Mouse (Mus musculus) brain, adult 10 weeks (tissue): Measurements from ENCODE around the gene Adamts10. TPM values are rescaled to one million over a fixed set of nuclear protein-coding genes. Genes with fewer than 3 reads are reported as not detected.

Experiments
- polyA plus RNA-seq: library from polyadenylated mRNA; stranded (reverse); fragments of 350-450 nt; fragmentation: Illumina TruSeq; extraction: RNeasy Lipid Tissue Mini Kit (QIAGEN cat#74804); gene quantifications from one replicate; pipeline ENCODE4 v1.2.3, GENCODE M21; 2015; ENCODE audit warnings: low read depth, low replicate concordance

Gene Adamts10
- polyA plus RNA-seq: 24.4 TPM

DNA sequence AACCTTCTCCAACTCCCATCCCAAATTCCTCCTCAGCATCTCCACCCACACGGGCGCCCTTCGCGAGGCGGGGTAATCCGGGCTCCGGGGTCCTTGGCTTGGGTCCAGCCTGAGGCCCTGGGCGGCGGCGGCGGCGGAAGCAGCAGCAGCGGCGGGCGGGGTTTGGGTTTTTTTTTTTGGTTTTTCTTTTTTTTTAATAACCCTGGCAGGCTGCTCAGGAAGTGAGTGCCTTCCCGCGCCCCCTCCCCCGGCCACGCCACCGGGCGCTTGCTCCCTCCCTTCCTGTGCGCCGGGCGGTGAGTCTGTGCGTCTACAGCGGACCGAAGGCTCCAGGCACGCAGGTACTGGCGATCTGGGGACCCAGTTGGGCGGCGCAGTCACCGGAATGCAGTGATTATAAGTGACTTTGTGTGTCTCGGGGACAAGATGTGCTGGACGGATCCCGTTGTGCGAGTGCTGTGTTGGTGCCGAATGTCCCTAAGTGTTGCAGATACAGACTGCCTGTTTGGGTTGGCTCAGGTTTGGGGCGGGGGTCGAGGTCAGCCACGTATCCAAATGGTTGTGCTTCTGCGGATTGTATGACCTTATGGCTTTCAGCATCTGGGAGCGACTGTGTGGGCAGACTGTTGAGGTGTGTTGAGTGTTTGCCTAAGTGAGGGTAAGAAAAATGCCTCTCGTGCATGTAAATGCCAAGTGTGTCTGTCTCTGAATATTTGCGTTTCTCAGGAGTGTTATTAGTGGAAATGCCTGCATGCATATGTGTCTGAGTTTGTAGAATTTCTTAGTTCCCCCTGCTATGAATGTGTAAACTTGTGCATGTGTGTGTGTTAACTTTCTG, at the start of gene Adamts10:
Gene Adamts10, plus strand, starts transcription at position 287 of the 838 bp plus-strand sequence.

DNA sequence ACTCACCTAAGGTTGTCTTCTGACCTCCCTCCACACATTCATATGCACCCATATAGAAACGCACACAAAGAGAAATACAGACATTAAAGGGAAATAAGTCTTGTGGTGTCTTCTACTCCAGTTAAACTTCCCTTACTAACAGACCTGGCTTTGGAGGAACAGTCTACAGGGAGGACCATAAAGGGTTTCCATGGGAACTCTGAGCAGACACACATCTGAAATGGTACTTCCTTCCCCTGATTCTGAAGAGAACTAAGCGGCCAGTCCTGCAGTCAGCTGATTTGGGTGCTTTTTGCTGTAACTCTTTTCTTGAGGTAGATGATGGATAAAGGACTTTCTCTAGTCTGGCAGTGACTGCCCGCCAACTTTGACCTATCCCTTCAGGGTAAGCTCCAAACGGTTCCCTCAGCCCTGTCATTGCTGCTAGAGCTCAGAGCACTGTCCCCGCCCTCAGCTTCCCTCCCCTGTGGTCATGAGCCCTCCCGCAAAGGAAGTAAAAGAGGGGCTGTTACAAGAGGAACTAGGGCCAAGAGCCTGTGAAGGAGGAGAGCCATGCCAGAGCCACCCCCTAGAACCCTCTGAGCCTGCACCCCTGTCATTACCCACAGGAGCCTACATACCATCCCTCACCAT, 31.3 kb downstream of the Adamts10 start, which contains the start of gene Myo1f:
Gene Myo1f, plus strand, starts transcription at position 485 of the 633 bp plus-strand sequence.

Other genes starting within 250 kb of the Adamts10 start
- 22.2 TPM for gene Zfp955b, start 234.7 kb upstream of the Adamts10 start, polyA plus RNA-seq
- 14.5 TPM for gene Zfp81, start 165.3 kb upstream of the Adamts10 start, polyA plus RNA-seq
- gene Zfp101, start 129.6 kb upstream of the Adamts10 start, polyA plus RNA-seq: 11.0 TPM
- gene Actl9, start 91.3 kb upstream of the Adamts10 start, polyA plus RNA-seq: not detected
- gene Myo1f, start 31.5 kb downstream of the Adamts10 start, polyA plus RNA-seq: 3.2 TPM
- gene Zfp414, start 104.9 kb downstream of the Adamts10 start, polyA plus RNA-seq: 36.4 TPM
- not detected for gene Pram1, start 113.9 kb downstream of the Adamts10 start, polyA plus RNA-seq
- 103 TPM for gene Hnrnpm, start 162.7 kb downstream of the Adamts10 start, polyA plus RNA-seq
- 123 TPM for gene March2, start 194.5 kb downstream of the Adamts10 start, polyA plus RNA-seq
- gene Rab11b, start 236.3 kb downstream of the Adamts10 start, polyA plus RNA-seq: 275 TPM